Mouse (Mus musculus) left cerebral cortex, adult 11 months (tissue): ENCODE measurements around the gene Socs3.

Source experiments
- DNase-seq: peaks from one replicate; pipeline ENCODE4 v3.0.0; 2022; ENCODE audit warnings: low spot score

The Socs3 gene

GRCm38 (mm10) chr11:117969945-117970872 lies at the start of gene Socs3:
Socs3 (minus strand) TSS chr11:117970047.
- peak; percentile 82 for DNase-seq

GRCm38 (mm10) chr11:118018328-118018727 lies 48.5 kb upstream of the Socs3 start:
- no peak for DNase-seq

- DNase-seq = no peak
Measured at GRCm38 (mm10) chr11:118015381-118016145, 45.7 kb upstream of the Socs3 start.

DNA sequence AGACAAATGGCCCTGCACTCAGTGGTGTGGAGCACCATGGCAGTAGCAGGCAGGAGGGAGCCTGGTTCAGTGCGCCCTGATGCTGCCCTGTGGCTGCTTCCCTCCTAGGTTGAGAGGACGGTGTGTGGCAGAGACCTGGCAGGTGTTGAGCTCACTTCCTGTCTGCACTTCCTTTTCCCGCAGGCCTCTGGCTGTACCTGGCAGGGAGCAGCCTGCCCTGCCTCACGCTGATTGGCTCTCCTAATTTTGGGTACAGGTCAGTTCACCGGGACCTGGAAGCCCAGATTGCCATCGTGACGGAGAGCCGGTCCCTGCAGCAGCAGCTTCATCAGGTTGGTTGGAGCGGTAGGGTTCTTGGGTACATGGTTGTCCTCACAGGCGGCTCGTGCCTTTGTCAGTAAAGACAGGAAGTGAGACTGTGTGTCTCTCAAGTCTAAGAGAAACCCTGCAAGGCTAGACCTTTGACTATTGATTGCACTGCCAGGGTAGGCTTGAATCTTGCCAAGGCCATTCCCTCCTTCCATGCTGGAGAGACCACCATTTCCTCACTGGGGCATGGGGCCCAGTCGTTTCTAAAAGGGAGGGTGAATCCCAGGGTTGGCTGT lies 44.6 kb upstream of the Socs3 start:
- no peak for DNase-seq

DNA sequence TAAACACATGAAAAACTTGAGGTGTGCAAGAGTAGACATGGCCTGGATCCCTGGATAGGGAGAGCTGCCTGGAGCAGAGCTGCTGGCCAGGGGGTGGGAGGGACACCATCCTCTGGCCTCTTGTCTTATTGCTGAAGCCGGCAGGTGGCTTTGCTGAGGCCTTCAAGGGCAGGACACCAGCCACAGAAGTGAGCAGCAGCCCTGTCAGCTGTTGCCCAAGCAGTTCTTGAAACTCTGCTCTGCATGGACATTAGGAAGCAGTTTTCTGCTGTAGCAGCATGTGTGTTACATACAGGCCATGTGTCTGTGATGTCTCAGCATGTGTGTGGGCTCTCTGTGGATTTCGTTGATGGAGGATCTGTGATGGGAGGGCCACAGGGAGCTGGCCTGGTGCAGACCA lies 43.5 kb upstream of the Socs3 start:
- no peak for DNase-seq

- DNase-seq = no peak
Measured at GRCm38 (mm10) chr11:118012595-118012994, 42.7 kb upstream of the Socs3 start.

DNA sequence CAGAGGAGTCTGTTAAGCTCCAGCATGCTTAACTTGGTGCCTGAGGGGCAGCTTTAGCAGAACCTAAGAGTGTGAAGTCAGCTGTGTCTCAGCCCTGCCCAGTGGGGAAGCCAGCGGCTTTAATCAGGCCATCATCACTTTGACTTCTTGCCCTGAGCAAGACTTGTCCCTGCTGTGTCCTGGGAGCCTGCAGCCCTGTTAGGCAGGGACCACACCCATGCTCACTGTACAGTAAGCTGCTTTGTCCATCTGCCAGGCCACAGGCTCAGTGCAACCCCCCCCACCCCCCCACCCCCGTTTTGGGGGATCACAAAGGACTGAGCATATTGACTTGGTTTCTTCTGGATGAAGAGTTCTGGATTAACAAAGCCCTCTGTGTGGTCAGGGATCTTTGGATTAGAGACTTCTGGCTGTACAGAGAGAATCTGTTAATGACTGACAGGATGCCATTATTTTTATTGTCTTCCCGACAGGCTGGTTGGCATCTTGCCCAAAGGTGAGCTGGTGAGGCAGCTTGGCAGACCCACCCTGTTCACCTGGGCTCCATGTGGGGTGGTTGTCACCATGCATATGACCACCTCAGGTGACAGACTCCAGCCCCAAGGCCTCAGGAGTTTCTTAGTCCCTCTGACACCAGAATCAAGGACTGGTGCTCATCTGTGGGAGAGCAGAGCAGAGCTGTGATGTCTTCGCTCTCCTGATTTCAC lies 40.2 kb upstream of the Socs3 start:
- no peak for DNase-seq

DNA sequence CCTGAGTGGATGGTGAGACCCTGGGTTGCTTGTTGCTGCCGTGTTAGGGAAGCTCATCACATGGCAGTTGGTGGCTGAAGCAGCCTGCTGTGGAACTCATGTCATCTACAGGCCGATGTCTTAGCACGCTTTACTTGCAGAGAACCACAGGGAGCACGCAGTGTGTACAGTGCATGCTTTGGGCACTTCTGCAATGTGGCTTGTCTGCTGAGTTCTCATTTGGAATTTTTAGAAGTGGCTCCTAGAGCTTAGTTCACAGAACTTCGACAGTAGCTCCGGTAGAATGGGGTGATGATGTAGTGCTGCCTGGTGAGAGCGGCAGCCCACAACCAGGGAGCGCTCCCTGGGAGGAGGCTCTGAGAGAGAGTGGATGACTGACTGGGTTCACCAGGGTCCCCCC lies 39.0 kb upstream of the Socs3 start:
- DNase-seq = no peak

GRCm38 (mm10) chr11:118008144-118008805 lies 38.4 kb upstream of the Socs3 start:
- no peak for DNase-seq

GRCm38 (mm10) chr11:118007460-118008143 lies 37.8 kb upstream of the Socs3 start:
- no peak for DNase-seq

DNA sequence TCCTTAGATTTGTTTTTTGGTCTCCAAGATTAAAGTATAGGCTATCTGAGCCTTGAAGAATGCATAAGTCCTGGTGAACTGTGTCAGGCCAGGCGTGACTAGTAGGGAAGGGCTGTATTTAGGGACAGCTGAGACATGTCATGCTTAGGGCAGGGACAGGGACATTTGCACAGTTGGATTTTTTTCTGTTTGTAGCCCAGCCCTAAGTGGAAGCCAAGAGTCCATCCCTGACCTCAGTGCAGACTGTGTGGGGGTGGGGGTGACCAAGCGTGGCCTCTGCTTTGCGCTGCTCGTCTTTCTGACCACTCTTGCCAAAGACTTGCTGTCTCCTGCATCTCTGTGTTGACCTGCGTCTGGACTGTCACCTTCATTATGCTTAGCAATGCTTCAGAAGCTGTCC lies 34.4 kb upstream of the Socs3 start:
- no peak for DNase-seq

- DNase-seq = no peak
Measured at GRCm38 (mm10) chr11:118003718-118004117, 33.9 kb upstream of the Socs3 start.

GRCm38 (mm10) chr11:118003176-118003575 lies 33.3 kb upstream of the Socs3 start:
- no peak for DNase-seq

GRCm38 (mm10) chr11:118000565-118001215 lies 30.8 kb upstream of the Socs3 start:
- DNase-seq = no peak

GRCm38 (mm10) chr11:118000083-118000482 lies 30.2 kb upstream of the Socs3 start:
- DNase-seq = no peak

- no peak for DNase-seq
Measured at GRCm38 (mm10) chr11:117999260-117999934, 29.6 kb upstream of the Socs3 start.

DNA sequence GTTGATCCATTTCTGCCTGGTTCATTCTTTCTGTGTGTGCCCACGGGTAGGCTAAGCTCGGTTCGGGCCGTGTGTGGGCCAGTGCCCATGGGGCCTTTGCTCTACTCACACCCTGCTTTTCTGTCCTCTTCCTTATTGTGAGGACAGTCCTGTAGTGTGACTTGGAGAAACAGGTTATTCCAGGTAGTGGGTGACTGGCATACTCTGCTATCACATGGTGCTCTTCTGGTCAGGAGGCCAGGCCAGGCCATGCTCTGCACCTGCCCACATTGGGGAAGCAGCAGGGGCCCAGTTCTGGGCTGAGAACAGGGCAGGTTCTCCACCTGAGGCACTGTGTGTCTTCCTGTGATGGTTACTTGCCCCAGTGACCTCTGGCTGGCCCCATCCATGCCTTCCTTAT lies 28.5 kb upstream of the Socs3 start:
- DNase-seq = no peak

- no peak for DNase-seq
Measured at GRCm38 (mm10) chr11:117997085-117997484, 27.2 kb upstream of the Socs3 start.

DNA sequence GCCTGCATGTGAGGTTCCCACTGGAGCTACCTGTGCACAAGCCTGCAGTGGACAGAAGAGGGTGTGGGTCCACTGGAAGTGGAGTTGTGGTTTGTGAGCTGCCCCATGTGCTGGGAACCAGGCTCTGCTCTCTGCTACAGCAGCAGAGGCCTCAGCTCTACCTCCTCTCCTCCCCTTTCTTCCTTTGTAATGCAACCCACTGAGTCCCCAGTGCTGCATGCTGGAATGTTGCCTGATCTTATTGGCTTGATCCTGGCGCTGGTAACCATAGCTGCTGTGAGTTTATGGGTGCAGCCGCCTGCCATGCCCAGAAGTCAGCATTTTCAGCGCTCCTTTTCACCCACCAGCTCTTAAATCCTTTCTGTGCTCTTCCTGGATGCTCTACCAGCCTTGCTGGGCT lies 26.2 kb upstream of the Socs3 start:
- no peak for DNase-seq

DNA sequence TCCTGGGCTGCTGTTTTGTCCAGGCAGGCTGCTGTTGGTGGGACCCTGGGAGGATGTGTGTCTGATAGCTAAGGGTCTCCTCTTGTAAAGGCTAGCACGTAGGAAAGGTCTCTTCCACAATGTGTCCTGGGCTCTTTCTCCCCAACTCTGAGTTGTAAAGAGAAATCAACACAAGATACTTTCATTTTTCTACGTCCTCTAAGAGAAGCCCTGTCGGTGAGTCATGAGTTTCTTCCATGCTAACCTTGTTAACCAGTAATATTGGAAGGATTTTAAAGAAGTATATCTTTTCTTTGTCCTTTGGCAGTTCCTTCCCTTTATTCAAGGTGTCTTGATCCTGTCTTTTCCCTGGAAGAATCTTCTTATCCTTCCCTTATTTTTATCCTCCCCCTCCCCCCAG lies 25.8 kb upstream of the Socs3 start:
- no peak for DNase-seq
